Mouse (Mus musculus) heart, embryonic 15.5 days (tissue): ENCODE results near the gene Nrap. TPM values are rescaled to one million over a fixed set of nuclear protein-coding genes. Genes with fewer than 3 reads are reported as not detected.

Experiments used
- ATAC-seq: fragments of 200-750 bp; cut with Nextera tagmentation; replicated peaks from 2 replicates; pipeline ENCODE4 v1.8.0; 2017; ENCODE audit warnings: low read depth, moderate TSS enrichment; ENCODE audit not compliant: insufficient number of reproducible peaks, insufficient read depth, low FRiP score
- H3K27ac ChIP-seq: fragments of 300-500 bp; sonication (generic); 2 replicates; pipeline ENCODE4 v1.5.1; 2015; ENCODE audit warnings: mild to moderate bottlenecking, inconsistent platforms
- H3K27me3 ChIP-seq: fragments of 300-500 bp; sonication (generic); 2 replicates; pipeline ENCODE4 v1.6.1; 2015; ENCODE audit warnings: inconsistent platforms
- H3K36me3 ChIP-seq: fragments of 300-500 bp; sonication (generic); 2 replicates; pipeline ENCODE4 v1.6.1; 2015; ENCODE audit warnings: mild to moderate bottlenecking, inconsistent platforms
- H3K4me1 ChIP-seq: fragments of 300-500 bp; sonication (generic); replicated peaks from 2 replicates; pipeline ENCODE4 v1.6.1; 2015; ENCODE audit warnings: inconsistent platforms
- H3K4me2 ChIP-seq: fragments of 300-500 bp; sonication (generic); 2 replicates; pipeline ENCODE4 v1.6.1; 2015; ENCODE audit warnings: inconsistent platforms, mild to moderate bottlenecking, moderate library complexity
- H3K4me3 ChIP-seq: fragments of 300-500 bp; sonication (generic); 2 replicates; pipeline ENCODE4 v1.5.1; 2015; ENCODE audit warnings: mild to moderate bottlenecking, inconsistent platforms
- H3K9ac ChIP-seq: fragments of 300-500 bp; sonication (generic); 2 replicates; pipeline ENCODE4 v1.6.1; 2015; ENCODE audit warnings: mild to moderate bottlenecking, inconsistent platforms
- H3K9me3 ChIP-seq: fragments of 300-500 bp; sonication (generic); replicated peaks from 2 replicates; pipeline ENCODE4 v1.6.1; 2016; ENCODE audit warnings: inconsistent platforms
- WGBS: fragments of 180-500 bp; shearing (Covaris S2); methylation state at CpG from one replicate; pipeline ENCODE4 v1.1.7; 2015; ENCODE audit warnings: mixed read lengths; 5-methylcytosine and 5-hydroxymethylcytosine counted together
- polyA plus RNA-seq: library from polyadenylated mRNA; unstranded; fragments of >200 nt; fragmentation: Nextera tagmentation; extraction: Ambion mirVana; gene quantifications from 2 replicates; pipeline ENCODE4 v1.2.1, GENCODE M21; 2015

Gene Nrap
- polyA plus RNA-seq, 1 experiment from 2014 or later: 43.0 TPM

DNA sequence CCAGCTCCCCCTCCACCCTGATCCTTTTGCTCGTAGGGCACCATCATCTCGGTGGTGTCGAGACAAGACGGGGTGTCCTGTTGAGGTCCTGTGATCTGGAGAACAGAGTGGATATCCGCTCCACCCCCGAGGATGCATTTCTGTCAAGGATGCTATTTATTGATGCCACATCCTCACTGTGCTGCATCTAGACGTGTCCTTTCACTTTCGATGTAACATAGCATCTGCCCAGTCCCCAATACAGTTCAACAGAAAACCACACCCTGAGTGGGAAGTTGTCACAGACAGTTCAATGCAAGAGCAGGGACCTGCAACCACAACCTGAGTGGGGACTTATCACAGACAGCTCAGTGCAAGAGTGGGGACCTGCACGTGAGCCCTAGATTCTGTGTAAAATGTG is 93.2 kb downstream of the Nrap start:
- H3K4me1 ChIP-seq: peaks cover 6% of the 10 kb centered on the region; the same call in 1 of the 2 replicates
- ATAC-seq: no peak
- no peaks in the 10 kb centered on the region for H3K36me3 ChIP-seq
- 67% methylated on average over 9 of the region's 9 CpGs for WGBS
- no peak overlapping the region for H3K4me2 ChIP-seq
- no peak overlapping the region for H3K4me3 ChIP-seq
- no peak overlapping the region for H3K9ac ChIP-seq
- no peak overlapping the region for H3K27ac ChIP-seq
- H3K27me3 ChIP-seq: no peaks in the 10 kb centered on the region
- no peaks in the 10 kb centered on the region for H3K9me3 ChIP-seq

DNA sequence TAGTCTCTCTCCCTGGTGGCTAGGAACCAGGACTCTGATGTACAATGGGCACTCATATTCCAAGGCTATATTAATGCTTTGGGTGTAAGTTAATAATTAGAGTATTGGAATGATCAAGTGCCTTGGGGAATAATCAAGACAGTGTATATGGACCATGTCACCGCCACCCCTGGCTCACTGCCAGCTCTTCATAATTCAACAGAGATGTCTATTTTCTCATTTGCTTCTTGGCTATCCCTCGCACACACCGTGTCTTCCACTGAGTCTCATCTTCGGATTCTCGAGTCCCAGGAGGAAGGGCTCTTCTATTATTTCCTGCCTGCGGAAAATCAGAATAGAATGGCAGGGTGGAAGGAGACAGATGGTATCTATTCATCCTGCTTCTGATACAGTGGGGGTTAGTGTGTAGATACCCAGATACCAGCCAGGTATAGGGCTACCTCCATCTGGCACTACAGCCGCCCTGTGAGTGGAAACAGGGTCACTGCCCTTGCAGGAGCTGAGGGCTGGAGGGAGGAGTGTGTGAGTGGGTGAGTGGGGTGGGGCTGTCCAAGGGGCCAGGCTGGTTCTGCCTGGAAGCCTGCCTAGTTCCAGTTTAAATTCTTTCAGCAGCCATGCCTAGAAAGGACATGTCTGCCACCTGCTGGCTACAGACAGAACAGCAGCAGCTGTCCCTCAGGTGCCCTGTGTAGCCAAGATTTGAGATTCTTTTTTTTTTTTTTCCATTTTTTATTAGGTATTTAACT is 95.0 kb downstream of the Nrap start:
- no peak overlapping the region for H3K9ac ChIP-seq
- H3K36me3 ChIP-seq: no peaks in the 10 kb centered on the region
- H3K27ac ChIP-seq: no peak overlapping the region
- ATAC-seq: peak; percentile 70
- WGBS: 61% methylated on average over 7 of the region's 7 CpGs
- H3K4me1 ChIP-seq: peaks cover 6% of the 10 kb centered on the region; the same call in 1 of the 2 replicates
- no peaks in the 10 kb centered on the region for H3K27me3 ChIP-seq
- no peak overlapping the region for H3K4me3 ChIP-seq
- no peaks in the 10 kb centered on the region for H3K9me3 ChIP-seq
- peak overlapping the region; percentile 7; the same call in 1 of the 2 replicates for H3K4me2 ChIP-seq

DNA sequence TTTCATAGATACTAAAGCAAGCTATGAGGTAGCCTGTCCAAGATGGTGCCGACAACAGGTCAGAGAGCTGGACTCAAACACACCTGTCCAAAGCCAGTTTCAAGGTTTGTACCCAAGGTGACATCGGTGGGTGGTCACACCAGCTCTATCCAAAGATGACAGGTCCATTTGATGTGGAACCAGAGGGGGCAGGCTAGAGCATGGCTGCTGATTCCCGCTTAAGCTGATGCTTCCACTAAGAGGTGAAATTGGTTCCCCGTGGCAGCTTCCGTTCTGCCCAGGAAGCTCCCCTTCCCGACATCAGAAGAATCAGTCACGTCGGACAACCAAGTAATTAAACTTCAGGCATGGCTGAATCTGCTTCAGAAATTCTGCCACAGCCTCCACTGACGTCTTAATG is 97.5 kb downstream of the Nrap start:
- Histone ChIP-seq H3K4me1 (peaks cover 6% of the 10 kb centered on the region; the same call in 1 of the 2 replicates), H3K27ac (no peak overlapping the region), H3K4me2 (no peak overlapping the region), H3K4me3 (no peak overlapping the region), H3K27me3 (no peaks in the 10 kb centered on the region), H3K9ac (no peak overlapping the region), H3K9me3 (no peaks in the 10 kb centered on the region), H3K36me3 (no peaks in the 10 kb centered on the region)
- no peak for ATAC-seq
- WGBS: 69% methylated on average over 9 of the region's 9 CpGs

DNA sequence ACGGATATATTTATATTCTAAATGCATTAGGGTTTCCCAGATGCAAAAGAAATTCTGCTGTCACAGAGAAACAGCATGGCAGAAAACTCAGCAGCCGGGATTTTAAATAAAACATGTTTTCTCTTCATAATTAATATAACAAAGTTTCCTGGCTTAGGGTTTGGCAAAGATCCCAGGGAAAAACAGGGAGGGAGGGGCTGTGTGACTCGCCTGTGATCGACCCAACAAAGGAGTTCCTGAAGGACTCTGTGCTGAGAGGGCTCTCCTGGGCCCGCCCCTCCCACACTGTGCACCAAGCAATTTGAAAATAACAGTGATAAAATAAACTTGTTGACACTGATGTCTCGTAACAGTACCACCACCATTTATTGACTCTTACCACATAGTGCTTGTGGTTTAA is 97.9 kb downstream of the Nrap start:
- H3K27me3 ChIP-seq: no peaks in the 10 kb centered on the region
- no peak overlapping the region for H3K9ac ChIP-seq
- H3K9me3 ChIP-seq: no peaks in the 10 kb centered on the region
- H3K4me1 ChIP-seq: peaks cover 6% of the 10 kb centered on the region; the same call in 1 of the 2 replicates
- no peak overlapping the region for H3K27ac ChIP-seq
- H3K36me3 ChIP-seq: no peaks in the 10 kb centered on the region
- WGBS: 50% methylated on average over 6 of the region's 6 CpGs
- H3K4me3 ChIP-seq: no peak overlapping the region
- no peak overlapping the region for H3K4me2 ChIP-seq
- ATAC-seq: no peak

DNA sequence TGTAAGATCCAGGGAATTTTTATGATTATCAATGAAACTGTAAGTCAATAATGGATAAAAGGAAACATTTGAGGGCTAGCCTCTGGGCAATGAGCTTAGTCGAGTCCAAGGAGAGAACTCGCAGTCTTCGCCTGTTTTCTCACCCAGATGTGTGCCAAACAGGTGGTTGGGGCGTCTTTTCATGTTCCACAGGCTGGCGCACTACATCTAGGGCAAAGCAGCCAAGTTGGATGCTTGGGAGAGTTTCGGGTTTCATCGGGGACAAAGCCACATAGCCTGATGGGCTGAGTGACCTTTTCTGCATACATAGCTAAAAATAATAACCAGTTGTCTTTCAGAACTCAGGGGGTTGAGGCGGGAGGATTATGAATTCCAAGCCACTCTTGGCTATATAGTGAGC is 100.2 kb downstream of the Nrap start:
- WGBS: 88% methylated on average over 8 of the region's 8 CpGs
- Histone ChIP-seq H3K27me3 (no peaks in the 10 kb centered on the region), H3K9me3 (no peaks in the 10 kb centered on the region), H3K9ac (no peak overlapping the region), H3K4me2 (no peak overlapping the region), H3K27ac (no peak overlapping the region), H3K4me3 (no peak overlapping the region), H3K4me1 (0 out of 2 replicates have a peak, but pooled peaks cover 2% of the 10 kb centered on the region), H3K36me3 (no peaks in the 10 kb centered on the region)
- ATAC-seq: no peak

DNA sequence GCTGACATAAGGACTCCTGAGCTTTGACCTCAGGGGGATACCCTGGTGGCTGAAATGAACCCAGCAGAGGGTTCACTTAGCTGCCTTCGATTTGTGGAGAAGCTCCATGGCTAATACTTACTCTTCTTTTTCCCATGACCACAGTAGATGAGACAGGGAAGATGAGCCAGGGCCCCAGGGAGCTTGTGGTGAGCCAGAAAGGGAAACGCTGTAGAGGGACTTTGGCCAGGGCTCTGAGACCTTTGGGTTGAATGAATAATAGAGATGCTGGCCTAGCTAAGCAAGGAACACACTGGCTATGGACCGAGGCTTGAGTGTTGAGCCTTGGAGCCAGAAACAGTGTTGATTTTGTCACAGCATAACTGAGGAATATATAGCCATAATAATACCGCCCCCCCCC is 101.4 kb downstream of the Nrap start:
- H3K4me1 ChIP-seq: 0 out of 2 replicates have a peak, but pooled peaks cover 2% of the 10 kb centered on the region
- H3K9me3 ChIP-seq: no peaks in the 10 kb centered on the region
- no peak overlapping the region for H3K4me2 ChIP-seq
- H3K4me3 ChIP-seq: no peak overlapping the region
- no peak overlapping the region for H3K9ac ChIP-seq
- no peaks in the 10 kb centered on the region for H3K36me3 ChIP-seq
- H3K27ac ChIP-seq: no peak overlapping the region
- 76% methylated on average over 4 of the region's 4 CpGs for WGBS
- ATAC-seq: no peak
- H3K27me3 ChIP-seq: no peaks in the 10 kb centered on the region

DNA sequence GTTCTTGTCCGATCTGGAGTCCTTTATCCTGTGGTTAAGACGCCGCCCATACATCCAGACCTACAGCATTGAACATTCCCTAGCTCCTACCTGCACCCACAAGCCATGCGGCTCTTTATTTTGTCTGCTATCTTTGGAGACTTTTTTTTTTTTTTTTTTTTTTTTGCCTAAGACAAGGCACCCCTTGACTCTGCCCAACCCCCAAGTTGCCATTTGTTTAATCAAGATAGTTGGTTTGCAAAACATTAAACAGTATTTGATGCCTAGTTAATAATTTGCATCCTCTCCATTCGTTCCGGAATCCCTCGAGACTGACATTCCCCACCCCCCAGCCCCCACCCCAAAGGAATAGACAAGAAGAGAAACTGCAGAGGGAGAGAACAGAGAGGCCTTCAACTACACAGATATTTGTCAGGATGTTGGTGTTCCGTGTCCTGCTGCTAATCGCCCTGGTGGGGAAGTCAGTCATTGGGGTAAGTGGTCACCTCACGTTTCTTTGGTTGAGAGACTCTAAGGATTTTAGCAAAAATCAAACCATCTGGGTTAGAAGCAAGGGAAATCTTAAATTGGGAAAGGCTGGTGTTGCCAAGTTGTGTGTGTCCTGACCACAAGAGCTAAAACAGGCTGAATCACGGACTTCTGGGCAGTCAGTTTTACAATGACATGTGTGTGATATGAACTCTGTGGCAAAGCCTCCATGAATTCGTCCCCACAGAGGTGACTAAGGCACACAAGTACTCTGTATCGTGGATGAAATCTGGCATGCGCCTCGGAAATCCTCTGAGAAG is 102.1 kb downstream of the Nrap start:
- Histone ChIP-seq H3K27ac (no peak overlapping the region), H3K27me3 (no peaks in the 10 kb centered on the region), H3K36me3 (no peaks in the 10 kb centered on the region), H3K9ac (no peak overlapping the region), H3K4me2 (no peak overlapping the region), H3K9me3 (no peaks in the 10 kb centered on the region), H3K4me3 (no peak overlapping the region), H3K4me1 (0 out of 2 replicates have a peak, but pooled peaks cover 2% of the 10 kb centered on the region)
- WGBS: 75% methylated on average over 15 of the region's 15 CpGs
- no peak for ATAC-seq

DNA sequence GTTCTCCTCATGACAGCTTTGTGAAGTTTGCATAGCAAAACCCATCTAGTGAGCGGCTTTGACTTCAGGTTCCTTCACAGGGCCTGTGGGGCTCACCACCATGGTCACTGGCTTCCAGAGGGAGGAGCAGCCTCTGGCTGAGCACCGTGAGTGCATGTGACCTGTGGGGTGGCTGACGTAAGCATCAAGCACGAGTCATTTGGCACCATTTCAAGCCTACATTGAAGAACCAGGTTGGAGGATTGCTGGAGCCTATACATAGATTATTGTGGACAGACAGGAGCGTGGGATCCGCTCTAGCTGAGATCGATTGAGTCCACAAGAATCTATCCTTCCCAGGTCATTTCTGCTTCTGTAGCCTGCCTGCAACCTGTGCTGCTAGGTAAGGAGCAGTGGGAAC is 103.0 kb downstream of the Nrap start, which contains the start of gene Habp2:
Gene Habp2, plus strand, starts transcription at position 272 of the 400 bp plus-strand sequence.
- Histone ChIP-seq H3K27ac (no peak within 1 kb of the TSS), H3K9ac (no peak within 1 kb of the TSS), H3K9me3 (no peaks in the 10 kb centered on the region), H3K4me2 (no peak within 1 kb of the TSS), H3K4me1 (no peaks in the 10 kb centered on the region), H3K27me3 (no peaks in the 10 kb centered on the region), H3K36me3 (no peaks in the 10 kb centered on the region), H3K4me3 (no peak within 1 kb of the TSS)
- no peak for ATAC-seq
- 58% methylated on average over 7 of the region's 7 CpGs for WGBS

DNA sequence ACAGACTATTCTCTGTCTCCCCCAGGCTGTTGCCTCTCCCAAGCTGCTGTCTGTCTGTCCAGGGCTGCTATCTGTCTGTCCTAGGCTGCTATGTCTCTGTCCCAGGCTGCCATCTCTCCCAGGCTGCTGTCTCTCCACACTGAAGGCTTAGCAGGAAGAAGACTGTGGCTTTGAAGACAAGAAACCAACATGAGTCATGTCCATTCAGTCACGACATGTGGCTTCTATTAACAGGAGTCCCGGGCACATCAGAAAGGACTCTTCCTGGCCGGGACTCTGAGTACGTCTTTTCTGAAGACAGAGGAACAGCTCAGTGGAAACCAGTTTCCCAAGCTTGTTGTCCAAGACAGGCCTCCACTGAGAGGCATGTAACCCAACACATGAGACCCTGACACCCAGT is 104.6 kb downstream of the Nrap start:
- Histone ChIP-seq H3K4me2 (no peak overlapping the region), H3K27me3 (no peaks in the 10 kb centered on the region), H3K4me3 (no peak overlapping the region), H3K9ac (no peak overlapping the region), H3K4me1 (no peaks in the 10 kb centered on the region), H3K9me3 (no peaks in the 10 kb centered on the region), H3K36me3 (no peaks in the 10 kb centered on the region), H3K27ac (no peak overlapping the region)
- no peak for ATAC-seq
- 60% methylated on average over 4 of the region's 4 CpGs for WGBS

DNA sequence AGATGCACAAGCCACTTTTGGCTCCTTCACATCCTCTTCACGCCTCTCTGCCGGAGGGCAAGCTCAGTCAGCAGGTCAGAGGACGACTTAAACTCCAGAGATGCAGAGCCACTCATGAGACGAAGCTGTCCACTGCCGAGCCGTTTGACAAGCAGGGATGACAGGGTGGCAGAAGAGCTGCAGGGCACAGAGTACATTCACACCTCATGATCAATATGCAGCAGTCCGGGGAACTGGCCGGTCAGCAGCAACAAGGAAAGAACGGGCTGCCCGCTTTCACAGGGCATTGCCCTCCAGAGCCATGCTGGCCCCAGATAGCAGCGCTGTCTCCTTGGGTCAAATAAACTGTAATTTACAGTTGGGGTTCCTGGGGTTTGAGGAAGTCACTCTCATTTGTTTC is 111.5 kb downstream of the Nrap start:
- no peak overlapping the region for H3K9ac ChIP-seq
- WGBS: 75% methylated on average over 11 of the region's 11 CpGs
- no peaks in the 10 kb centered on the region for H3K36me3 ChIP-seq
- H3K4me1 ChIP-seq: no peaks in the 10 kb centered on the region
- no peak overlapping the region for H3K4me2 ChIP-seq
- H3K27me3 ChIP-seq: no peaks in the 10 kb centered on the region
- no peak for ATAC-seq
- no peak overlapping the region for H3K27ac ChIP-seq
- H3K9me3 ChIP-seq: no peaks in the 10 kb centered on the region
- H3K4me3 ChIP-seq: no peak overlapping the region

DNA sequence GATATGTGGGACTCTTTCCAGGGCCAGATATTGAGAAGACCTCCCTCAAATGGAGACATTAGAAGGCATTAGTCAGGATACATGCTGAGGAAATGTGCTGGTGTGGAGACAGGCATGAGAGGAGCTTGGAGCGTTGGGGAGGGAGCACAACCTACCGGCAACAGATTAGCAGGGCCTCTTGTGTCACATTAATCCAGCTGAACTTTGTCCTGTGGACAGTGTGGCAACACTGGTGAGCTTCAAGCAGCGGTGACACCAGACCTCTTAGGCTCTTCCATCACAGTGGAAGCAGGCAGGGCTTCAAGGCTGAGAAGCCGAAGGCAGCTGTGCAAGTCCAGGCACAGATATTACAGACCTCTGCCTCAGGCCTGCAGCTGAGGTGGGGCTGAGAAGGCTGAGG is 111.9 kb downstream of the Nrap start:
- Histone ChIP-seq H3K36me3 (no peaks in the 10 kb centered on the region), H3K4me3 (no peak overlapping the region), H3K27me3 (no peaks in the 10 kb centered on the region), H3K9me3 (no peaks in the 10 kb centered on the region), H3K4me2 (no peak overlapping the region), H3K9ac (no peak overlapping the region), H3K4me1 (no peaks in the 10 kb centered on the region), H3K27ac (no peak overlapping the region)
- ATAC-seq: no peak
- WGBS: 70% methylated on average over 4 of the region's 4 CpGs
